Comparison of ENCODE assay signal across 8 mouse cellular contexts in genomic region chr2:18694611-18694950, GRCm38 (mm10). TPM values are rescaled to one million over a fixed set of nuclear protein-coding genes. Genes with fewer than 3 reads are reported as not detected.
DNase-seq lines count a peak whose midpoint lies in the region; ATAC-seq and TF ChIP-seq lines count a peak whose summit lies in the region.

No protein-coding gene starts in this region.

- H3K4me2 ChIP-seq in lung, postnatal 0 days (replicated peaks; ENCODE audit: low read depth, low read length) = peak overlapping the region; percentile 82
- H3K4me2 ChIP-seq in limb, embryonic 13.5 days (replicated peaks) = peak overlapping the region; percentile 96

- TF ChIP-seq EP300 in lung, postnatal 0 days (IDR thresholded peaks at IDR 0.05) = no peak

- no peaks in the 10 kb centered on the region for H3K36me3 ChIP-seq in lung, postnatal 0 days (ENCODE audit: insufficient read depth, low read length)
- H3K36me3 ChIP-seq in limb, embryonic 13.5 days = no peaks in the 10 kb centered on the region
- H3K36me3 ChIP-seq in small intestine, adult 2 months (ENCODE audit: control insufficient read depth, insufficient read depth, low read length) = no peaks in the 10 kb centered on the region

- peak overlapping the region; percentile 67 for H3K4me3 ChIP-seq in lung, postnatal 0 days (ENCODE audit: low read depth, low read length)
- peak overlapping the region; percentile 66 for H3K4me3 ChIP-seq in limb, embryonic 13.5 days
- peak overlapping the region; percentile 90 for H3K4me3 ChIP-seq in small intestine, adult 2 months (ENCODE audit: low read depth, low read length)

- H3K9ac ChIP-seq in lung, postnatal 0 days (replicated peaks; ENCODE audit: low read depth) = peak overlapping the region; percentile 98
- peak overlapping the region; percentile 86 for H3K9ac ChIP-seq in limb, embryonic 13.5 days

- H3K9me3 ChIP-seq in lung, postnatal 0 days (ENCODE audit: low read length) = no peaks in the 10 kb centered on the region
- H3K9me3 ChIP-seq in limb, embryonic 13.5 days = no peaks in the 10 kb centered on the region

- no peak for TF ChIP-seq CTCF in lung, postnatal 0 days (IDR thresholded peaks at IDR 0.05)
- no peak for TF ChIP-seq CTCF in small intestine, adult 2 months (IDR thresholded peaks at IDR 0.05; ENCODE audit: extremely low read depth, insufficient read length, insufficient replicate concordance, low read depth, low read length)

- peaks cover 62% of the 10 kb centered on the region for H3K27me3 ChIP-seq in lung, postnatal 0 days (replicated peaks; ENCODE audit: insufficient read depth, low read length)
- H3K27me3 ChIP-seq in limb, embryonic 13.5 days = peaks cover 73% of the 10 kb centered on the region
- peaks cover 60% of the 10 kb centered on the region for H3K27me3 ChIP-seq in small intestine, adult 2 months (ENCODE audit: control insufficient read depth, insufficient read depth, low read length)

- no peak for TF ChIP-seq POLR2A in small intestine, adult 2 months (IDR thresholded peaks at IDR 0.05; ENCODE audit: low read depth, low read length)

- peak overlapping the region; percentile 92 for H3K27ac ChIP-seq in lung, postnatal 0 days (ENCODE audit: low read length)
- H3K27ac ChIP-seq in limb, embryonic 13.5 days = no peak overlapping the region
- H3K27ac ChIP-seq in small intestine, adult 2 months (ENCODE audit: insufficient read depth, low read depth, low read length) = no peak overlapping the region

- no peak for ATAC-seq in CD4-positive, CD25-positive, alpha-beta regulatory T cell, adult 4 months
- ATAC-seq in lung, postnatal 0 days = peak; percentile 56
- no peak for ATAC-seq in limb, embryonic 13.5 days (ENCODE audit: low FRiP score, low read depth)

- 5% methylated on average over 20 of the region's 20 CpGs for WGBS in lung, postnatal 0 days
- 0% methylated on average over 20 of the region's 20 CpGs for WGBS in limb, embryonic 13.5 days
- WGBS in small intestine, adult 2 months = 2% methylated on average over 20 of the region's 20 CpGs

- peaks cover 14% of the 10 kb centered on the region for H3K4me1 ChIP-seq in lung, postnatal 0 days (ENCODE audit: insufficient read depth, low read depth, low read length)
- peaks cover 22% of the 10 kb centered on the region for H3K4me1 ChIP-seq in limb, embryonic 13.5 days
- peaks cover 17% of the 10 kb centered on the region for H3K4me1 ChIP-seq in small intestine, adult 2 months (ENCODE audit: control insufficient read depth, insufficient read depth, insufficient read length, low read length)

- DNase-seq in CD4-positive, CD25-positive, alpha-beta regulatory T cell, adult 2 months (ENCODE audit: low read depth, low spot score) = peak; percentile 58
- DNase-seq in lung, postnatal 0 days (ENCODE audit: low spot score) = no peak
- no peak for DNase-seq in lung, postnatal 14 days
- DNase-seq in ovary, postnatal 10 days (ENCODE audit: low spot score) = no peak
- DNase-seq in cerebellum, postnatal 36 days = no peak

RNA-seq across cellular contexts. Expression of gene Spag6, which starts 0.7 kb away (rescaled TPM):
- polyA plus RNA-seq in CD4-positive, CD25-positive, alpha-beta regulatory T cell, adult 4 months (2017; shearing (Covaris generic)) = not detected
- 0.07 and 0.42 TPM in 2 replicates for polyA plus RNA-seq in lung, postnatal 0 days (2015; fragmentation: Nextera tagmentation; extraction: Ambion mirVana)
- 0.13 TPM in 1 of 2 replicates, not detected in the other for polyA plus RNA-seq in limb, embryonic 13.5 days (2015; fragmentation: Nextera tagmentation; extraction: Ambion mirVana)
- polyA plus RNA-seq in small intestine, adult 2 months (2012; rRNA removed) = 0.27 and 0.41 TPM in 2 replicates

RNA-seq across cellular contexts. Expression of gene Bmi1, which starts 17.8 kb away (rescaled TPM):
- polyA plus RNA-seq in CD4-positive, CD25-positive, alpha-beta regulatory T cell, adult 4 months (2017; shearing (Covaris generic)) = 10 to 100 TPM; 10.6 to 14.4 TPM
- polyA plus RNA-seq in lung, postnatal 0 days (2015; fragmentation: Nextera tagmentation; extraction: Ambion mirVana) = 13.2 and 15.2 TPM in 2 replicates
- 23.3 and 23.7 TPM in 2 replicates for polyA plus RNA-seq in limb, embryonic 13.5 days (2015; fragmentation: Nextera tagmentation; extraction: Ambion mirVana)
- polyA plus RNA-seq in small intestine, adult 2 months (2012; rRNA removed) = 2.1 and 3.1 TPM in 2 replicates

RNA-seq across cellular contexts. Expression of gene Commd3, which starts 22.4 kb away (rescaled TPM):
- polyA plus RNA-seq in CD4-positive, CD25-positive, alpha-beta regulatory T cell, adult 4 months (2017; shearing (Covaris generic)) = 100 to 1,000 TPM; 207 to 209 TPM
- 175 and 184 TPM in 2 replicates for polyA plus RNA-seq in lung, postnatal 0 days (2015; fragmentation: Nextera tagmentation; extraction: Ambion mirVana)
- polyA plus RNA-seq in limb, embryonic 13.5 days (2015; fragmentation: Nextera tagmentation; extraction: Ambion mirVana) = 243 and 250 TPM in 2 replicates
- polyA plus RNA-seq in small intestine, adult 2 months (2012; rRNA removed) = 12.8 and 19.7 TPM in 2 replicates
